Mouse (Mus musculus): Measurements from ENCODE around the gene Hagh. TPM values are rescaled to one million over a fixed set of nuclear protein-coding genes. Genes with fewer than 3 reads are reported as not detected.

Gene Hagh
- polyA plus RNA-seq, 1 experiment from 2014 or later, result 35.2 TPM

DNA sequence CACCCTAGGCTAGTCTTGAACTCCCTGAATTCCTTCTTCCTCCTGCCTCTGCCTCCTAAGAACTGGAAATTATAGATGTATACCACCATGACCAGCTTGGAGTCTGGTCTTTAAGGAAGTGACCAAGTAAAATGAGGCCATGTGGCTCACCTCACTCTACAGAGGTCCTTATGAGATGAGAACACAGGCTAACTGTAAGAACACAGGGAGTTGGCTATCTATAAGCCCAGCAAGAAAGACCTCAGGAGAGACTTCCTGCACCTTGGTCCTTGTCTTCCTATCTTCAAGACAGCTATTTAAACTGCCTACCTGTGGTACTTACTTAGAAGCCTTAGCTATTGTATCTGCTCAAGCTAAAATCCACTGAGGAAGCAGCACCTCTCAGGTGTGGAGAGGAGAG lies 74.0 kb downstream of the Hagh start:
- no peaks in the 10 kb centered on the region for H3K27me3 ChIP-seq (ENCODE audit: control insufficient read depth, insufficient read depth, low read length)
- no peaks in the 10 kb centered on the region for H3K4me1 ChIP-seq (ENCODE audit: control insufficient read depth, insufficient read depth, low read length)
- no peak for ATAC-seq (ENCODE audit: insufficient number of reproducible peaks, insufficient read depth, low FRiP score, low read depth)
- no peak overlapping the region for H3K9ac ChIP-seq (replicated peaks; ENCODE audit: low read depth, low read length)
- no peak overlapping the region for H3K4me2 ChIP-seq (replicated peaks; ENCODE audit: low read depth, low read length)
- no peaks in the 10 kb centered on the region for H3K9me3 ChIP-seq (ENCODE audit: control insufficient read depth, low read depth, low read length)
- H3K4me3 ChIP-seq (ENCODE audit: low read depth, low read length), result no peak overlapping the region
- peaks cover 83% of the 10 kb centered on the region for H3K36me3 ChIP-seq (ENCODE audit: control insufficient read depth, insufficient read depth, low read length)
- no peak overlapping the region for H3K27ac ChIP-seq (ENCODE audit: low read length)

Other genes starting within 250 kb of the Hagh start
- 57.1 and 57.7 TPM in 2 replicates for gene Tsc2, start 207.5 kb upstream of the Hagh start, polyA plus RNA-seq (2014; fragmentation: Nextera tagmentation; extraction: Ambion mirVana)
- gene Nthl1, start 207.5 kb upstream of the Hagh start, polyA plus RNA-seq (2014; fragmentation: Nextera tagmentation; extraction: Ambion mirVana), result 18.1 and 19.6 TPM in 2 replicates
- gene Slc9a3r2, start 189.8 kb upstream of the Hagh start, polyA plus RNA-seq (2014; fragmentation: Nextera tagmentation; extraction: Ambion mirVana), result 44.9 and 47.7 TPM in 2 replicates
- 0.42 and 0.90 TPM in 2 replicates for gene Npw, start 181.7 kb upstream of the Hagh start, polyA plus RNA-seq (2014; fragmentation: Nextera tagmentation; extraction: Ambion mirVana)
- 24.8 and 26.5 TPM in 2 replicates for gene Zfp598, start 170.5 kb upstream of the Hagh start, polyA plus RNA-seq (2014; fragmentation: Nextera tagmentation; extraction: Ambion mirVana)
- 5.6 and 6.3 TPM in 2 replicates for gene Syngr3, start 150.2 kb upstream of the Hagh start, polyA plus RNA-seq (2014; fragmentation: Nextera tagmentation; extraction: Ambion mirVana)
- gene Gfer, start 144.0 kb upstream of the Hagh start, polyA plus RNA-seq (2014; fragmentation: Nextera tagmentation; extraction: Ambion mirVana), result 38.5 and 40.8 TPM in 2 replicates
- 3.2 and 3.8 TPM in 2 replicates for gene Noxo1, start 143.9 kb upstream of the Hagh start, polyA plus RNA-seq (2014; fragmentation: Nextera tagmentation; extraction: Ambion mirVana)
- 67.8 and 72.1 TPM in 2 replicates for gene Tbl3, start 132.5 kb upstream of the Hagh start, polyA plus RNA-seq (2014; fragmentation: Nextera tagmentation; extraction: Ambion mirVana)
- not detected in 2 replicates for gene Rnf151, start 122.1 kb upstream of the Hagh start, polyA plus RNA-seq (2014; fragmentation: Nextera tagmentation; extraction: Ambion mirVana)
- gene Rps2, start 122.0 kb upstream of the Hagh start, polyA plus RNA-seq (2014; fragmentation: Nextera tagmentation; extraction: Ambion mirVana), result 1,483 and 1,587 TPM in 2 replicates
- 226 and 259 TPM in 2 replicates for gene Ndufb10, start 115.7 kb upstream of the Hagh start, polyA plus RNA-seq (2014; fragmentation: Nextera tagmentation; extraction: Ambion mirVana)
- 0.26 TPM in 1 of 2 replicates, not detected in the other for gene Rpl3l, start 112.3 kb upstream of the Hagh start, polyA plus RNA-seq (2014; fragmentation: Nextera tagmentation; extraction: Ambion mirVana)
- 40.3 and 41.3 TPM in 2 replicates for gene Msrb1, start 103.5 kb upstream of the Hagh start, polyA plus RNA-seq (2014; fragmentation: Nextera tagmentation; extraction: Ambion mirVana)
- gene Hs3st6, start 87.2 kb upstream of the Hagh start, polyA plus RNA-seq (2014; fragmentation: Nextera tagmentation; extraction: Ambion mirVana), result 1.1 and 1.5 TPM in 2 replicates
- not detected in 2 replicates for gene Meiob, start 35.9 kb upstream of the Hagh start, polyA plus RNA-seq (2014; fragmentation: Nextera tagmentation; extraction: Ambion mirVana)
- gene Fahd1, start 10.2 kb downstream of the Hagh start, polyA plus RNA-seq (2014; fragmentation: Nextera tagmentation; extraction: Ambion mirVana), result 21.6 and 26.0 TPM in 2 replicates
- 1.1 and 1.5 TPM in 2 replicates for gene Igfals, start 25.9 kb downstream of the Hagh start, polyA plus RNA-seq (2014; fragmentation: Nextera tagmentation; extraction: Ambion mirVana)
- 48.1 and 49.0 TPM in 2 replicates for gene Nubp2, start 46.2 kb downstream of the Hagh start, polyA plus RNA-seq (2014; fragmentation: Nextera tagmentation; extraction: Ambion mirVana)
- 32.9 and 36.4 TPM in 2 replicates for gene Spsb3, start 46.5 kb downstream of the Hagh start, polyA plus RNA-seq (2014; fragmentation: Nextera tagmentation; extraction: Ambion mirVana)
- 18.9 and 27.8 TPM in 2 replicates for gene Eme2, start 54.9 kb downstream of the Hagh start, polyA plus RNA-seq (2014; fragmentation: Nextera tagmentation; extraction: Ambion mirVana)
- 84.7 and 85.6 TPM in 2 replicates for gene Mrps34, start 55.0 kb downstream of the Hagh start, polyA plus RNA-seq (2014; fragmentation: Nextera tagmentation; extraction: Ambion mirVana)
- gene Nme3, start 56.4 kb downstream of the Hagh start, polyA plus RNA-seq (2014; fragmentation: Nextera tagmentation; extraction: Ambion mirVana), result 72.7 and 76.7 TPM in 2 replicates
- gene Mapk8ip3, start 96.8 kb downstream of the Hagh start, polyA plus RNA-seq (2014; fragmentation: Nextera tagmentation; extraction: Ambion mirVana), result 40.9 and 42.9 TPM in 2 replicates
- gene Jpt2, start 120.5 kb downstream of the Hagh start, polyA plus RNA-seq (2014; fragmentation: Nextera tagmentation; extraction: Ambion mirVana), result 139 and 150 TPM in 2 replicates
- gene Cramp1l, start 175.6 kb downstream of the Hagh start, polyA plus RNA-seq (2014; fragmentation: Nextera tagmentation; extraction: Ambion mirVana), result 9.7 and 11.7 TPM in 2 replicates
- 17.1 and 18.7 TPM in 2 replicates for gene Ift140, start 175.9 kb downstream of the Hagh start, polyA plus RNA-seq (2014; fragmentation: Nextera tagmentation; extraction: Ambion mirVana)
- gene Tmem204, start 243.4 kb downstream of the Hagh start, polyA plus RNA-seq (2014; fragmentation: Nextera tagmentation; extraction: Ambion mirVana), result 21.6 TPM in 2 replicates